Mouse (Mus musculus) embryonic fibroblast, embryonic 13.5 days (primary cell): Measurements from ENCODE around the gene Hsd17b1. TPM values are rescaled to one million over a fixed set of nuclear protein-coding genes. Genes with fewer than 3 reads are reported as not detected.

ENCODE experiments used
- H3K27ac ChIP-seq: 2 replicates; pipeline ENCODE4 v1.5.1; 2012; ENCODE audit warnings: low read length, control low read depth, inconsistent platforms; ENCODE audit not compliant: insufficient read depth
- H3K4me1 ChIP-seq: 2 replicates; pipeline ENCODE4 v1.6.1; 2011; ENCODE audit warnings: low read length; ENCODE audit not compliant: control insufficient read depth, insufficient read depth
- H3K4me3 ChIP-seq: 2 replicates; pipeline ENCODE4 v1.5.1; 2011; ENCODE audit warnings: mild to moderate bottlenecking, control low read depth, low read length; ENCODE audit not compliant: insufficient read depth
- CTCF ChIP-seq: IDR thresholded peaks from 2 replicates; pipeline ENCODE4 v1.5.1; 2011; ENCODE audit warnings: mild to moderate bottlenecking, control low read depth, low read length, moderate library complexity, borderline replicate concordance; ENCODE audit not compliant: insufficient read depth
- POLR2A ChIP-seq: IDR thresholded peaks from 2 replicates; pipeline ENCODE4 v1.6.1; 2011; ENCODE audit warnings: low read depth, mild to moderate bottlenecking, control low read depth, low read length, moderate library complexity
- polyA plus RNA-seq: library from polyadenylated mRNA; stranded (reverse); fragments of >200 nt; gene quantifications from 2 replicates; pipeline ENCODE4 v1.2.4, GENCODE M21; 2011; ENCODE audit warnings: low read depth; ENCODE audit not compliant: missing spikeins, insufficient read length

Hsd17b1 gene
- polyA plus RNA-seq, 1 experiment: 5.2 TPM

GRCm38 (mm10) chr11:101069391-101070188, 8.6 kb upstream of the Hsd17b1 start, which contains the start of gene Naglu:
TSS of gene Naglu (plus strand) at chr11:101070012.
- H3K27ac ChIP-seq: no peak within 1 kb of the TSS

GRCm38 (mm10) chr11:101070189-101070527, 8.1 kb upstream of the Hsd17b1 start:
- Histone ChIP-seq H3K27ac (no peak overlapping the region), H3K4me1 (no peaks in the 10 kb centered on the region; the same call in 1 of the 2 replicates), H3K4me3 (peak overlapping the region; percentile 51)
- TF ChIP-seq POLR2A (no peak), CTCF (no peak)

More at GRCm38 (mm10) chr11:101069391-101070188, 8.6 kb upstream of the Hsd17b1 start, which contains the start of gene Naglu:
- TF ChIP-seq CTCF: no peak
- peak; percentile 86 for TF ChIP-seq POLR2A
- no peaks in the 10 kb centered on the region; the same call in 1 of the 2 replicates for H3K4me1 ChIP-seq
- peak within 1 kb of the TSS; percentile 51 for H3K4me3 ChIP-seq

- no peaks in the 10 kb centered on the region; the same call in 1 of the 2 replicates for H3K4me1 ChIP-seq
- peak overlapping the region; percentile 51; the same call in 1 of the 2 replicates for H3K4me3 ChIP-seq
- no peak overlapping the region for H3K27ac ChIP-seq
- no peak for TF ChIP-seq POLR2A
- TF ChIP-seq CTCF: no peak
Observed at GRCm38 (mm10) chr11:101070987-101071386, 7.2 kb upstream of the Hsd17b1 start.

- TF ChIP-seq POLR2A: no peak
- no peak for TF ChIP-seq CTCF
- no peaks in the 10 kb centered on the region; the same call in 1 of the 2 replicates for H3K4me1 ChIP-seq
- no peak overlapping the region for H3K4me3 ChIP-seq
- H3K27ac ChIP-seq: no peak overlapping the region
Observed at GRCm38 (mm10) chr11:101071810-101072428, 6.3 kb upstream of the Hsd17b1 start.

GRCm38 (mm10) chr11:101079746-101080145, 1.5 kb downstream of the Hsd17b1 start:
- no peaks in the 10 kb centered on the region; the same call in 1 of the 2 replicates for H3K4me1 ChIP-seq
- TF ChIP-seq CTCF (no peak), POLR2A (no peak)

GRCm38 (mm10) chr11:101080421-101080820, 2.2 kb downstream of the Hsd17b1 start:
- no peak overlapping the region for H3K27ac ChIP-seq
- no peak overlapping the region for H3K4me3 ChIP-seq
- TF ChIP-seq POLR2A: no peak
- no peak for TF ChIP-seq CTCF
- no peaks in the 10 kb centered on the region; the same call in 1 of the 2 replicates for H3K4me1 ChIP-seq

More at GRCm38 (mm10) chr11:101079746-101080145, 1.5 kb downstream of the Hsd17b1 start:
- no peak overlapping the region for H3K4me3 ChIP-seq
- no peak overlapping the region for H3K27ac ChIP-seq

GRCm38 (mm10) chr11:101081659-101082058, 3.4 kb downstream of the Hsd17b1 start:
- peak overlapping the region; percentile 71 for H3K27ac ChIP-seq
- H3K4me3 ChIP-seq: peak overlapping the region; percentile 44
- peaks cover 9% of the 10 kb centered on the region; the same call in 1 of the 2 replicates for H3K4me1 ChIP-seq
- TF ChIP-seq POLR2A (no peak), CTCF (no peak)

- Histone ChIP-seq H3K4me1 (peaks cover 9% of the 10 kb centered on the region; the same call in 1 of the 2 replicates), H3K4me3 (peak within 1 kb of the TSS; percentile 85), H3K27ac (peak within 1 kb of the TSS; percentile 85)
- no peak for TF ChIP-seq CTCF
- peak; percentile 90 for TF ChIP-seq POLR2A
Observed at GRCm38 (mm10) chr11:101082208-101083082, 4.2 kb downstream of the Hsd17b1 start, which contains the start of gene Coasy. TSS of gene Coasy (plus strand) at chr11:101082565.

- H3K4me3 ChIP-seq: peak overlapping the region; percentile 85
- H3K4me1 ChIP-seq: peaks cover 13% of the 10 kb centered on the region
- TF ChIP-seq CTCF (no peak), POLR2A (peak; percentile 22; the same call in 1 of the 2 replicates)
- peak overlapping the region; percentile 85; the same call in 1 of the 2 replicates for H3K27ac ChIP-seq
Observed at GRCm38 (mm10) chr11:101083083-101083697, 5.0 kb downstream of the Hsd17b1 start.
